Mouse (Mus musculus) cortical plate, adult 2 months (tissue): ENCODE measurements at regions not wholly inside any gene's neighbourhood (a gene's known extent, or its start where the extent isn't known, plus 50 kb on each side); places are given as distances from the start of the nearest gene placed in this dataset.

Experiments
- CTCF ChIP-seq: fragments of 200-500 bp; IDR thresholded peaks from 2 replicates; pipeline ENCODE4 v1.5.1; 2011; ENCODE audit warnings: mild to moderate bottlenecking, control low read depth, low read length; ENCODE audit not compliant: insufficient read depth; ENCODE audit errors: extremely low read depth
- POLR2A ChIP-seq: fragments of 200-500 bp; IDR thresholded peaks from 2 replicates; pipeline ENCODE4 v1.6.1; 2011; ENCODE audit warnings: mild to moderate bottlenecking, low read length, control low read depth; ENCODE audit not compliant: insufficient read depth; ENCODE audit errors: extremely low read depth

- no peak for TF ChIP-seq CTCF
- no peak for TF ChIP-seq POLR2A
These were observed 634.7 kb downstream of the Kcna4 start for GRCm38 (mm10) chr2:107925116-107925515.
